Comparison of ENCODE assay signal across 12 mouse cellular contexts in genomic region chr6:98769322-98769721, GRCm38 (mm10).
DNase-seq lines count a peak whose midpoint lies in the region; ATAC-seq and TF ChIP-seq lines count a peak whose summit lies in the region.
"Had no signal": no experiment of that assay in that cellular context is flagged by ENCODE, and none has a peak within 500 bp of the region (broad histone marks: within the 10 kb centered on the region; RNA-seq: fewer than 3 reads in every experiment).

No protein-coding gene starts in this region.

- H3K4me3 ChIP-seq in gastrocnemius, adult 2 months = no peak overlapping the region
- H3K4me3 ChIP-seq in limb, embryonic 14.5 days (replicated peaks; ENCODE audit: low read length) = no peak overlapping the region
- H3K4me3 ChIP-seq: kidney, embryonic 15.5 days; layer of hippocampus, adult 2 months; liver, embryonic 13.5 days had no signal

- ATAC-seq in limb, embryonic 14.5 days (ENCODE audit: low FRiP score, low read depth) = peak; percentile 47; the same call in 1 of the 2 replicates

- peak; percentile 17 for DNase-seq in gastrocnemius, adult 2 months
- DNase-seq in gastrocnemius, postnatal 36 days = no peak
- peak; percentile 5 for DNase-seq in lung, postnatal 25 days (ENCODE audit: low spot score)
- DNase-seq in lung, postnatal 14 days = no peak
- peak; percentile 91 for DNase-seq in brain, embryonic 14.5 days (ENCODE audit: low read depth)
- peak; percentile 75 for DNase-seq in limb, embryonic 14.5 days (ENCODE audit: low spot score)
- no peak for DNase-seq in thymus, postnatal 25 days
- DNase-seq: liver, embryonic 13.5 days had no signal

- no peaks in the 10 kb centered on the region for H3K27me3 ChIP-seq in limb, embryonic 14.5 days (ENCODE audit: control insufficient read depth, insufficient read depth, low read length)
- H3K27me3 ChIP-seq: CH12.LX; kidney, embryonic 15.5 days; liver, embryonic 13.5 days; Patski had no signal

- 45% methylated on average over 6 of the region's 6 CpGs for WGBS in limb, embryonic 14.5 days

- H3K4me1 ChIP-seq in limb, embryonic 14.5 days (ENCODE audit: control insufficient read depth, insufficient read depth, low read length) = peaks cover 4% of the 10 kb centered on the region; the same call in 1 of the 2 replicates
- H3K4me1 ChIP-seq: kidney, embryonic 15.5 days; liver, embryonic 13.5 days had no signal

- no peaks in the 10 kb centered on the region for H3K36me3 ChIP-seq in limb, embryonic 14.5 days (ENCODE audit: control insufficient read depth, insufficient read depth, low read length)
- H3K36me3 ChIP-seq: kidney, embryonic 15.5 days; liver, embryonic 13.5 days had no signal

- H3K4me2 ChIP-seq in limb, embryonic 14.5 days (replicated peaks; ENCODE audit: low read depth, low read length, severe bottlenecking) = no peak overlapping the region
- H3K4me2 ChIP-seq: kidney, embryonic 15.5 days; liver, embryonic 13.5 days had no signal

- H3K27ac ChIP-seq in gastrocnemius, adult 2 months = no peak overlapping the region
- 0 out of 2 replicates have a peak overlapping the region, but pooled peaks have one; percentile 33 for H3K27ac ChIP-seq in limb, embryonic 14.5 days (replicated peaks; ENCODE audit: low read depth, low read length)
- H3K27ac ChIP-seq: kidney, embryonic 15.5 days; layer of hippocampus, adult 2 months; liver, embryonic 13.5 days had no signal

- TF ChIP-seq CTCF in gastrocnemius, adult 2 months (IDR thresholded peaks at IDR 0.05) = no peak
- TF ChIP-seq CTCF in brain, embryonic 14.5 days (IDR thresholded peaks at IDR 0.05; ENCODE audit: borderline replicate concordance, extremely low read depth, insufficient read depth, insufficient read length) = no peak

- no peaks in the 10 kb centered on the region for H3K9me3 ChIP-seq in limb, embryonic 14.5 days (ENCODE audit: control insufficient read depth, low read length)
- H3K9me3 ChIP-seq: kidney, embryonic 15.5 days; liver, embryonic 13.5 days had no signal

- H3K9ac ChIP-seq in limb, embryonic 14.5 days (ENCODE audit: low read depth, low read length, severe bottlenecking) = no peak overlapping the region
- H3K9ac ChIP-seq: kidney, embryonic 15.5 days; liver, embryonic 13.5 days had no signal

- no peak for TF ChIP-seq POLR2A in brain, embryonic 14.5 days (IDR thresholded peaks at IDR 0.05; ENCODE audit: borderline replicate concordance, extremely low read depth, insufficient read depth, insufficient read length, poor library complexity, severe bottlenecking)
- TF ChIP-seq POLR2A in limb, embryonic 14.5 days (IDR thresholded peaks at IDR 0.05; ENCODE audit: borderline replicate concordance, extremely low read depth, insufficient read depth, insufficient read length) = no peak

- intact Hi-C loops in gastrocnemius, adult 2 months (cut with DNase I) = no loop called here
- intact Hi-C loops in gastrocnemius, postnatal 36 days (cut with DNase I) = no loop called here

Comparison
In these comparisons a context has a peak if more than half of its experiments do, and no peak if none do; other contexts are left out.
1. DNase-seq: peak in gastrocnemius, adult 2 months (single experiment), lung, postnatal 25 days (single experiment), brain, embryonic 14.5 days (single experiment) and limb, embryonic 14.5 days (single experiment); none in gastrocnemius, postnatal 36 days (0 of 2), lung, postnatal 14 days (single experiment) and thymus, postnatal 25 days (single experiment).